Mouse (Mus musculus) hindbrain, postnatal 0 days (tissue): Measurements from ENCODE around the gene Per1. TPM values are rescaled to one million over a fixed set of nuclear protein-coding genes. Genes with fewer than 3 reads are reported as not detected.
A peak's percentile ranks its signal among the peaks of the same experiment; 100 is the strongest.

Experiments used
- ATAC-seq: fragments of 200-750 bp; cut with Nextera tagmentation; 2 replicates; pipeline ENCODE4 v1.8.0; 2017; ENCODE audit warnings: mild to moderate bottlenecking, moderate TSS enrichment, moderate library complexity
- DNase-seq: peaks from one replicate; pipeline ENCODE4 v3.0.0-alpha.2; 2015; ENCODE audit warnings: low spot score
- H3K27ac ChIP-seq: fragments of 300-500 bp; sonication (generic); 2 replicates; pipeline ENCODE4 v1.5.1; 2014; ENCODE audit warnings: mild to moderate bottlenecking
- H3K27me3 ChIP-seq: fragments of 300-500 bp; sonication (generic); 2 replicates; pipeline ENCODE4 v1.6.1; 2014; ENCODE audit warnings: low read length, mixed read lengths; ENCODE audit not compliant: insufficient read depth
- H3K36me3 ChIP-seq: fragments of 300-500 bp; sonication (generic); 2 replicates; pipeline ENCODE4 v1.6.1; 2014; ENCODE audit warnings: low read length, mixed read lengths; ENCODE audit not compliant: insufficient read depth
- H3K4me1 ChIP-seq: fragments of 300-500 bp; sonication (generic); 2 replicates; pipeline ENCODE4 v1.6.1; 2014; ENCODE audit warnings: antibody characterized with exemption, low read length, mixed read lengths; ENCODE audit not compliant: insufficient read depth
- H3K4me2 ChIP-seq: fragments of 300-500 bp; sonication (generic); 2 replicates; pipeline ENCODE4 v1.6.1; 2014; ENCODE audit warnings: low read depth, mild to moderate bottlenecking, low read length, moderate library complexity, mixed read lengths
- H3K4me3 ChIP-seq: fragments of 300-500 bp; sonication (generic); 2 replicates; pipeline ENCODE4 v1.5.1; 2014; ENCODE audit warnings: low read length
- H3K9ac ChIP-seq: fragments of 300-500 bp; sonication (generic); replicated peaks from 2 replicates; pipeline ENCODE4 v1.6.1; 2014; ENCODE audit warnings: mild to moderate bottlenecking, low read length, moderate library complexity, mixed read lengths
- H3K9me3 ChIP-seq: fragments of 300-500 bp; sonication (generic); 2 replicates; pipeline ENCODE4 v1.6.1; 2016; ENCODE audit warnings: low read length, mixed read lengths
- CTCF ChIP-seq: IDR thresholded peaks from 2 replicates; pipeline ENCODE4 v1.5.1; 2016; ENCODE audit warnings: antibody characterized with exemption, control low read depth, low read depth
- whole genome bisulfite sequencing: fragments of 180-500 bp; shearing (Covaris S2); extraction: QIAGEN DNeasy Blood & Tissue Kit; methylation state at CpG from one replicate; pipeline ENCODE4 v1.1.7; 2014; 5-methylcytosine and 5-hydroxymethylcytosine counted together
- polyA plus RNA-seq: library from polyadenylated mRNA; unstranded; fragments of >200 nt; fragmentation: Nextera tagmentation; extraction: Ambion mirVana; gene quantifications from 2 replicates; pipeline ENCODE4 v1.2.1, GENCODE M21; 2015
- total RNA-seq: library from RNA; depleted of rRNA; stranded (reverse); fragments of >200 nt; gene quantifications from 2 replicates; pipeline ENCODE4 v1.2.3, GENCODE M21; 2014; rRNA removed

Gene Per1
- total RNA-seq (24.4 and 27.1 TPM in 2 replicates), polyA plus RNA-seq (11.9 and 15.9 TPM in 2 replicates)

GRCm38 (mm10) chr11:69094697-69095429 lies at the start of gene Per1:
Per1 (plus strand) TSS chr11:69095217.
- no peaks in the 10 kb centered on the region for H3K9me3 ChIP-seq
- H3K4me1 ChIP-seq = peaks cover 31% of the 10 kb centered on the region
- H3K4me2 ChIP-seq = peak within 1 kb of the TSS; percentile 98
- peak within 1 kb of the TSS; percentile 96 for H3K27ac ChIP-seq
- no peak for TF ChIP-seq CTCF
- peaks cover 5% of the 10 kb centered on the region; the same call in 1 of the 2 replicates for H3K36me3 ChIP-seq
- under 1% methylated on average over 37 of the region's 37 CpGs for WGBS
- H3K4me3 ChIP-seq = peak within 1 kb of the TSS; percentile 56
- ATAC-seq = peak; percentile 95
- DNase-seq = peak; percentile 100
- H3K27me3 ChIP-seq = no peaks in the 10 kb centered on the region
- peak within 1 kb of the TSS; percentile 74 for H3K9ac ChIP-seq

GRCm38 (mm10) chr11:69045531-69046394 lies 49.3 kb upstream of the Per1 start, which contains the start of gene Aurkb:
Aurkb (plus strand) TSS chr11:69045647.
- ATAC-seq = peak; percentile 78
- Histone ChIP-seq H3K36me3 (no peaks in the 10 kb centered on the region), H3K9ac (peak within 1 kb of the TSS; percentile 49; the same call in 1 of the 2 replicates), H3K27me3 (no peaks in the 10 kb centered on the region), H3K4me1 (no peaks in the 10 kb centered on the region), H3K4me3 (peak within 1 kb of the TSS; percentile 62), H3K4me2 (peak within 1 kb of the TSS; percentile 99), H3K9me3 (no peaks in the 10 kb centered on the region), H3K27ac (no peak within 1 kb of the TSS; the same call in 1 of the 2 replicates)
- WGBS = under 1% methylated on average over 54 of the region's 54 CpGs
- no peak for TF ChIP-seq CTCF
- peak; percentile 95 for DNase-seq

- Histone ChIP-seq H3K4me1 (no peaks in the 10 kb centered on the region), H3K4me2 (peak overlapping the region; percentile 99), H3K9ac (peak overlapping the region; percentile 49; the same call in 1 of the 2 replicates), H3K27me3 (no peaks in the 10 kb centered on the region), H3K4me3 (peak overlapping the region; percentile 62), H3K27ac (no peak overlapping the region), H3K36me3 (no peaks in the 10 kb centered on the region), H3K9me3 (no peaks in the 10 kb centered on the region)
- ATAC-seq (no peak), DNase-seq (no peak)
- 15% methylated on average over 9 of the region's 9 CpGs for WGBS
- TF ChIP-seq CTCF = no peak
Measured at GRCm38 (mm10) chr11:69046395-69046774, 48.6 kb upstream of the Per1 start.

- ATAC-seq = no peak
Measured at GRCm38 (mm10) chr11:69047592-69047991, 47.4 kb upstream of the Per1 start.

GRCm38 (mm10) chr11:69048151-69048550 lies 46.9 kb upstream of the Per1 start:
- Histone ChIP-seq H3K27me3 (no peaks in the 10 kb centered on the region), H3K4me3 (no peak overlapping the region), H3K9me3 (no peaks in the 10 kb centered on the region), H3K36me3 (no peaks in the 10 kb centered on the region), H3K4me1 (no peaks in the 10 kb centered on the region), H3K9ac (no peak overlapping the region), H3K4me2 (no peak overlapping the region), H3K27ac (no peak overlapping the region)
- TF ChIP-seq CTCF = no peak
- WGBS = 95% methylated on average over 14 of the region's 14 CpGs
- no peak for DNase-seq
- no peak for ATAC-seq

More at GRCm38 (mm10) chr11:69047592-69047991, 47.4 kb upstream of the Per1 start:
- Histone ChIP-seq H3K4me3 (no peak overlapping the region), H3K27ac (no peak overlapping the region), H3K27me3 (no peaks in the 10 kb centered on the region), H3K9me3 (no peaks in the 10 kb centered on the region), H3K36me3 (no peaks in the 10 kb centered on the region), H3K4me1 (no peaks in the 10 kb centered on the region), H3K4me2 (0 out of 2 replicates have a peak overlapping the region, but pooled peaks have one; percentile 99), H3K9ac (no peak overlapping the region)
- no peak for DNase-seq
- TF ChIP-seq CTCF = no peak
- 83% methylated on average over 12 of the region's 12 CpGs for WGBS

GRCm38 (mm10) chr11:69050748-69051147 lies 44.3 kb upstream of the Per1 start:
- ATAC-seq (no peak), DNase-seq (no peak)
- no peak overlapping the region for H3K4me3 ChIP-seq
- no peaks in the 10 kb centered on the region for H3K9me3 ChIP-seq
- H3K4me2 ChIP-seq = no peak overlapping the region
- H3K9ac ChIP-seq = no peak overlapping the region
- no peak overlapping the region for H3K27ac ChIP-seq
- H3K27me3 ChIP-seq = no peaks in the 10 kb centered on the region
- no peak for TF ChIP-seq CTCF
- 80% methylated on average over 8 of the region's 8 CpGs for WGBS
- H3K4me1 ChIP-seq = no peaks in the 10 kb centered on the region
- H3K36me3 ChIP-seq = no peaks in the 10 kb centered on the region
